Mouse (Mus musculus): ENCODE measurements at regions not wholly inside any gene's neighbourhood (a gene's known extent, or its start where the extent isn't known, plus 50 kb on each side); places are given as distances from the start of the nearest gene placed in this dataset.
"Not testable (repeated sequence)": the region's sequence is repeated elsewhere in the genome, so short reads cannot be mapped to it uniquely, and the experiment has no call there.

GRCm38 (mm10) chr2:128263880-128264279, 138.0 kb downstream of the Bcl2l11 start:
- no peak for ATAC-seq (replicated peaks; ENCODE audit: low FRiP score, low TSS enrichment, poor library complexity, severe bottlenecking)

GRCm38 (mm10) chr2:128265014-128265990, 139.5 kb downstream of the Bcl2l11 start:
- ATAC-seq (replicated peaks; ENCODE audit: low FRiP score, low TSS enrichment, poor library complexity, severe bottlenecking), result no peak

GRCm38 (mm10) chr2:128270377-128271129, 144.7 kb downstream of the Bcl2l11 start:
- no peak for ATAC-seq (replicated peaks; ENCODE audit: low FRiP score, low TSS enrichment, poor library complexity, severe bottlenecking)

- ATAC-seq (replicated peaks; ENCODE audit: low FRiP score, low TSS enrichment, poor library complexity, severe bottlenecking), result no peak
These were observed 147.0 kb downstream of the Bcl2l11 start for GRCm38 (mm10) chr2:128272789-128273188.

- no peak for ATAC-seq (replicated peaks; ENCODE audit: low FRiP score, low TSS enrichment, poor library complexity, severe bottlenecking)
These were observed 147.5 kb downstream of the Bcl2l11 start for GRCm38 (mm10) chr2:128273292-128273691.

GRCm38 (mm10) chr2:128276337-128276736, 150.5 kb downstream of the Bcl2l11 start:
- ATAC-seq (replicated peaks; ENCODE audit: low FRiP score, low TSS enrichment, poor library complexity, severe bottlenecking), result no peak

GRCm38 (mm10) chr2:128277387-128278123, 151.7 kb downstream of the Bcl2l11 start:
- ATAC-seq (replicated peaks; ENCODE audit: low FRiP score, low TSS enrichment, poor library complexity, severe bottlenecking), result no peak

- no peak for ATAC-seq (replicated peaks; ENCODE audit: low FRiP score, low TSS enrichment, poor library complexity, severe bottlenecking)
These were observed 152.2 kb downstream of the Bcl2l11 start for GRCm38 (mm10) chr2:128278124-128278432.

GRCm38 (mm10) chr2:128278608-128279081, 152.8 kb downstream of the Bcl2l11 start:
- no peak for ATAC-seq (replicated peaks; ENCODE audit: low FRiP score, low TSS enrichment, poor library complexity, severe bottlenecking)

- ATAC-seq (replicated peaks; ENCODE audit: low FRiP score, low TSS enrichment, poor library complexity, severe bottlenecking), result no peak
These were observed 153.4 kb downstream of the Bcl2l11 start for GRCm38 (mm10) chr2:128279127-128279710.

- ATAC-seq (replicated peaks; ENCODE audit: low FRiP score, low TSS enrichment, poor library complexity, severe bottlenecking), result no peak
These were observed 156.8 kb downstream of the Bcl2l11 start for GRCm38 (mm10) chr2:128282591-128282990.

GRCm38 (mm10) chr2:128284822-128285421, 159.1 kb downstream of the Bcl2l11 start:
- peak; percentile 64 for ATAC-seq (replicated peaks; ENCODE audit: low FRiP score, low TSS enrichment, poor library complexity, severe bottlenecking)

- ATAC-seq (replicated peaks; ENCODE audit: low FRiP score, low TSS enrichment, poor library complexity, severe bottlenecking), result no peak
These were observed 159.6 kb downstream of the Bcl2l11 start for GRCm38 (mm10) chr2:128285457-128285856.

GRCm38 (mm10) chr2:128288138-128288551, 162.3 kb downstream of the Bcl2l11 start:
- ATAC-seq (replicated peaks; ENCODE audit: low FRiP score, low TSS enrichment, poor library complexity, severe bottlenecking), result no peak

GRCm38 (mm10) chr2:128290609-128291008, 164.8 kb downstream of the Bcl2l11 start:
- ATAC-seq (replicated peaks; ENCODE audit: low FRiP score, low TSS enrichment, poor library complexity, severe bottlenecking), result no peak

- ATAC-seq (replicated peaks; ENCODE audit: low FRiP score, low TSS enrichment, poor library complexity, severe bottlenecking), result no peak; the same call in 1 of the 2 replicates
These were observed 168.8 kb downstream of the Bcl2l11 start for GRCm38 (mm10) chr2:128294610-128295009.

GRCm38 (mm10) chr2:128295018-128295424, 169.2 kb downstream of the Bcl2l11 start:
- peak; percentile 83 for ATAC-seq (replicated peaks; ENCODE audit: low FRiP score, low TSS enrichment, poor library complexity, severe bottlenecking)

- ATAC-seq (replicated peaks; ENCODE audit: low FRiP score, low TSS enrichment, poor library complexity, severe bottlenecking), result no peak
These were observed 169.9 kb downstream of the Bcl2l11 start for GRCm38 (mm10) chr2:128295726-128296234.

- ATAC-seq (replicated peaks; ENCODE audit: low FRiP score, low TSS enrichment, poor library complexity, severe bottlenecking), result not testable (repeated sequence)
These were observed 170.6 kb downstream of the Bcl2l11 start for GRCm38 (mm10) chr2:128296423-128296822.

All from megakaryocyte-erythroid progenitor cell, adult 5-6 weeks (primary cell).